8 mouse cellular contexts compared by ENCODE assay signal in the genomic region with DNA sequence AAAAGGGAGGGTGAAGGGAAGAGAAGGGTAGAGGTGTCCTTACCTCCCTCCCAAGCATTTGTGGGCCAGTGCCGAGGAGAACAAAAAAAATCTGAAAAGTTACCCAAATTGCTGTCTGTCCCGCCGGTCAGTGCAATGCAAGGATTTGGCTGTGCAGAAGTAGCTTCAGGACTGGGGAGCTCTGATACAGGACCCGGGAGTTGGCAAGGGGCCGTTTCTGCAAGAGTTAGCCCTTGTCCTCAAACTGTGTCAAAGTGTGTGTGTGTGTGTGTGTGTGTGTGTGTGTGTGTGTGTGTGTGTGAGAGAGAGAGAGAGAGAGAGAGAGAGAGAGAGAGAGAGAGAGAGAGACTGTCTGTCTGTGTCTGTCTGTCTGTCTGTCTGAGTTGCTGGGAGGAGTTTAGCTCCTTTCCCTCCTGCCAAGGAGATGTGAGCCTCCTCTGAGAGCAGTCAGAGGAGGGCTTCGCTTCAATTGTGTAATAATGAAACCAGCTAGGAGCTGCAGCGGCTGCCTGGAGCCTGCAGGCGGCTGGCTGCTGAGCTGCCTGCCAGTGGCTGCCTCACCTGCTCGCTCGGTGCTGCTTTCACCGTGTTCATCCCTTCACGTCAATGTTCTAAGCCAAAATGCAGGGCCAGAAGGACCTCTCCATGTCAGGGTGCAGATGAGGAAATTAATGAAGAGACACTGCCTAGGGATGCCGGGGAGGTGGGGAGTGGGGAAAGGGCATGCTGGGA. TPM values are rescaled to one million over a fixed set of nuclear protein-coding genes. Genes with fewer than 3 reads are reported as not detected.
DNase-seq lines count a peak whose midpoint lies in the region; ATAC-seq lines count a peak whose summit lies in the region.

No protein-coding gene starts in this region.

- H3K27me3 ChIP-seq in embryonic facial prominence, embryonic 15.5 days = peaks cover 5% of the 10 kb centered on the region; the same call in 1 of the 2 replicates
- H3K27me3 ChIP-seq in megakaryocyte, embryonic 14.5 days (replicated peaks) = peaks cover 51% of the 10 kb centered on the region

- H3K36me3 ChIP-seq in embryonic facial prominence, embryonic 15.5 days = no peaks in the 10 kb centered on the region
- H3K36me3 ChIP-seq in megakaryocyte, embryonic 14.5 days (replicated peaks; ENCODE audit: low read length) = no peaks in the 10 kb centered on the region

- no peak overlapping the region for H3K27ac ChIP-seq in embryonic facial prominence, embryonic 15.5 days (replicated peaks)

- H3K4me1 ChIP-seq in embryonic facial prominence, embryonic 15.5 days = peaks cover 21% of the 10 kb centered on the region
- H3K4me1 ChIP-seq in megakaryocyte, embryonic 14.5 days = peaks cover 19% of the 10 kb centered on the region

- no peaks in the 10 kb centered on the region for H3K9me3 ChIP-seq in embryonic facial prominence, embryonic 15.5 days (replicated peaks)
- no peaks in the 10 kb centered on the region for H3K9me3 ChIP-seq in megakaryocyte, embryonic 14.5 days

- H3K4me2 ChIP-seq in embryonic facial prominence, embryonic 15.5 days (replicated peaks) = peak overlapping the region; percentile 64

- ATAC-seq in embryonic facial prominence, embryonic 15.5 days (ENCODE audit: insufficient number of reproducible peaks, low FRiP score, low TSS enrichment, low read depth) = no peak

- 3% methylated on average over 13 of the region's 13 CpGs for WGBS in embryonic facial prominence, embryonic 15.5 days

- H3K4me3 ChIP-seq in embryonic facial prominence, embryonic 15.5 days (replicated peaks) = peak overlapping the region; percentile 38
- H3K4me3 ChIP-seq in megakaryocyte, embryonic 14.5 days (replicated peaks) = peak overlapping the region; percentile 73

- H3K9ac ChIP-seq in embryonic facial prominence, embryonic 15.5 days = no peak overlapping the region

- peak; percentile 12 for DNase-seq in ES-CJ7 (ENCODE audit: low read depth, low spot score)
- peak; percentile 37 to 55 for DNase-seq in adrenal gland, postnatal 36 days
- peak; percentile 28 for DNase-seq in heart, postnatal 4 days
- peak; percentile 52 to 64 for DNase-seq in kidney, postnatal 4 days
- peak; percentile 47 for DNase-seq in right cerebral cortex, postnatal 4 days
- no peak for DNase-seq in spleen, postnatal 4 days (ENCODE audit: low spot score in 2 of 2)

RNA-seq across cellular contexts. Expression of gene Siah3, which starts 0.9 kb away (rescaled TPM):
- total RNA-seq in adrenal gland, postnatal 36 days (2021) = under 1 TPM; 0.33 to 0.50 TPM
- 0.16 and 0.63 TPM in 2 replicates for polyA plus RNA-seq in embryonic facial prominence, embryonic 15.5 days (2015; fragmentation: Nextera tagmentation; extraction: Ambion mirVana)
- total RNA-seq in heart, postnatal 4 days (2021) = under 1 TPM in 1 of 2 experiments, not detected in 1; 0.07 TPM
- not detected in 2 replicates for polyA plus RNA-seq in megakaryocyte, embryonic 14.5 days (2012; ENCODE audit: insufficient read depth, low replicate concordance)

Comparison
In these comparisons a context has a peak if more than half of its experiments do, and no peak if none do; other contexts are left out.
1. DNase-seq: peak in ES-CJ7 (single experiment), adrenal gland, postnatal 36 days (2 of 2), heart, postnatal 4 days (single experiment), kidney, postnatal 4 days (2 of 2) and right cerebral cortex, postnatal 4 days (single experiment); none in spleen, postnatal 4 days (0 of 2).